Mouse (Mus musculus) heart, embryonic 15.5 days (tissue): ENCODE data around the gene Plekhh1. TPM values are rescaled to one million over a fixed set of nuclear protein-coding genes. Genes with fewer than 3 reads are reported as not detected.

ENCODE experiments used
- ATAC-seq: fragments of 200-750 bp; cut with Nextera tagmentation; replicated peaks from 2 replicates; pipeline ENCODE4 v1.8.0; 2017; ENCODE audit warnings: low read depth, moderate TSS enrichment; ENCODE audit not compliant: insufficient number of reproducible peaks, insufficient read depth, low FRiP score
- H3K27ac ChIP-seq: fragments of 300-500 bp; sonication (generic); 2 replicates; pipeline ENCODE4 v1.5.1; 2015; ENCODE audit warnings: mild to moderate bottlenecking, inconsistent platforms
- H3K27me3 ChIP-seq: fragments of 300-500 bp; sonication (generic); 2 replicates; pipeline ENCODE4 v1.6.1; 2015; ENCODE audit warnings: inconsistent platforms
- H3K36me3 ChIP-seq: fragments of 300-500 bp; sonication (generic); 2 replicates; pipeline ENCODE4 v1.6.1; 2015; ENCODE audit warnings: mild to moderate bottlenecking, inconsistent platforms
- H3K4me1 ChIP-seq: fragments of 300-500 bp; sonication (generic); replicated peaks from 2 replicates; pipeline ENCODE4 v1.6.1; 2015; ENCODE audit warnings: inconsistent platforms
- H3K4me2 ChIP-seq: fragments of 300-500 bp; sonication (generic); 2 replicates; pipeline ENCODE4 v1.6.1; 2015; ENCODE audit warnings: inconsistent platforms, mild to moderate bottlenecking, moderate library complexity
- H3K4me3 ChIP-seq: fragments of 300-500 bp; sonication (generic); 2 replicates; pipeline ENCODE4 v1.5.1; 2015; ENCODE audit warnings: mild to moderate bottlenecking, inconsistent platforms
- H3K9ac ChIP-seq: fragments of 300-500 bp; sonication (generic); 2 replicates; pipeline ENCODE4 v1.6.1; 2015; ENCODE audit warnings: mild to moderate bottlenecking, inconsistent platforms
- H3K9me3 ChIP-seq: fragments of 300-500 bp; sonication (generic); replicated peaks from 2 replicates; pipeline ENCODE4 v1.6.1; 2016; ENCODE audit warnings: inconsistent platforms
- WGBS: fragments of 180-500 bp; shearing (Covaris S2); methylation state at CpG from one replicate; pipeline ENCODE4 v1.1.7; 2015; ENCODE audit warnings: mixed read lengths; 5-methylcytosine and 5-hydroxymethylcytosine counted together
- polyA plus RNA-seq: library from polyadenylated mRNA; unstranded; fragments of >200 nt; fragmentation: Nextera tagmentation; extraction: Ambion mirVana; gene quantifications from 2 replicates; pipeline ENCODE4 v1.2.1, GENCODE M21; 2015

Gene Plekhh1
- polyA plus RNA-seq, 1 experiment from 2014 or later = 1.9 TPM

DNA sequence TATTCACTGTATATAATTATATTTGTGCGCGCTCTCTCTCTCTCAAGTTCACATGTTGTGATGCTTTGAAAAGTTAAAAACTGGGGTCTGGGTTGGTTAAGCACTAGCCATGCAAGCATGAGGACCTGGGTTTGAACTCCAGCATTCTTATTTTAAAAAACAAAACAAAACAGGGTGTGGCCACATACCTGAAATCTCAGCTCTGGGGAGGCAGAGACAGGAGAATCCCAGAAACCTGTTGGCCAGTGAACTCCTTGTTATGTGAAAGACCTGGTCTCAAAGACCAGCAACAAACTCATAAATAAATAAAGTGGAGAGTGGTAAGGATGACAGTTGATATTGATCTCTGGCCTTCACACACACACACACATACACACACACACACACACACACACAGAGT, 5.4 kb downstream of the Plekhh1 start:
- H3K4me1 ChIP-seq = peaks cover 4% of the 10 kb centered on the region; the same call in 1 of the 2 replicates
- H3K9ac ChIP-seq = no peak overlapping the region

DNA sequence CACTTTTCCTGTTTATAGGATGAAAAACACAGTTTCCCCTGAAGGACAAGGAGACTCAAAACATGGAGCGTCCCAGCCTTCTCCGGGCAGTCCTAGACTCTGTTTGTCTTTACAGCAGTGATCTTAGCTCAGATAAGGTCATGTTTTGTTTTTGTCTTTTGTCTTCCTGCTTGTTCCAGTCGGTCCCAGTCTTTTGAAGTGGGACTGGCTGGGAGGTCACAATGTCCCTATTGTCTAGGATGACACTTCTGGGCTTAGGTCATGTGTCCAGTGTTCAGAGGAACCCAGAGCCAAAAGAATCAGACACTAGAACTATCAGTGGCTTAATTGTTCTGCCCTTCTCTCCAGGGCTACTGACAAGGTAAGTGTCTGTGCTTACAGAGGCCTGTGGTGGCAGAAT, 6.4 kb downstream of the Plekhh1 start:
- Histone ChIP-seq H3K4me2 (no peak overlapping the region), H3K36me3 (no peaks in the 10 kb centered on the region), H3K27me3 (peaks cover 26% of the 10 kb centered on the region; the same call in 1 of the 2 replicates), H3K4me1 (no peaks in the 10 kb centered on the region), H3K9me3 (no peaks in the 10 kb centered on the region), H3K27ac (no peak overlapping the region), H3K9ac (no peak overlapping the region), H3K4me3 (no peak overlapping the region)
- ATAC-seq = no peak
- 55% methylated on average over 3 of the region's 3 CpGs for WGBS

More for the DNA sequence above, 5.4 kb downstream of the Plekhh1 start:
- H3K27me3 ChIP-seq = peaks cover 16% of the 10 kb centered on the region; the same call in 1 of the 2 replicates
- no peaks in the 10 kb centered on the region for H3K36me3 ChIP-seq
- no peak overlapping the region for H3K4me3 ChIP-seq
- H3K4me2 ChIP-seq = no peak overlapping the region
- no peak for ATAC-seq
- no peak overlapping the region for H3K27ac ChIP-seq
- WGBS = 97% methylated on average over 2 of the region's 2 CpGs
- H3K9me3 ChIP-seq = no peaks in the 10 kb centered on the region

DNA sequence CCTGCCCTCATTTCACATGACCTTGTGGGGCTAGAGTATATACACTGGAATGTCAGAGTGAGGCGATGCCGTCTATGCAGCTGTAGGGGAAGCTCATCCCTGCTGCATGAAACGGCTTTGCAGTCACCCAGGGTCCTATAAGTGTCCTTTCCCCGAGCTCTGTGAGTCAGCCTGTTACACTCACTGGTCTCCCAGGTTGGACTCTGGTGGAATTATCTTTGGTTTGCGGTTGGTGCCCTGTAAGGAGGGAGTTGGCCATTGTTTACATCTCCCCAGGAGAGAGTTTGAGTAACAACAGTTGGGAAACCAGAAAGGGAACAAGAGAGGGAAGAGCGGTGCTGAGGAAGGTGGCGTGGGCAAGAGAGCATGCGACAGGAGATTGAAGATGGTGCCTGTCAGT, 10.7 kb downstream of the Plekhh1 start:
- ATAC-seq = no peak

DNA sequence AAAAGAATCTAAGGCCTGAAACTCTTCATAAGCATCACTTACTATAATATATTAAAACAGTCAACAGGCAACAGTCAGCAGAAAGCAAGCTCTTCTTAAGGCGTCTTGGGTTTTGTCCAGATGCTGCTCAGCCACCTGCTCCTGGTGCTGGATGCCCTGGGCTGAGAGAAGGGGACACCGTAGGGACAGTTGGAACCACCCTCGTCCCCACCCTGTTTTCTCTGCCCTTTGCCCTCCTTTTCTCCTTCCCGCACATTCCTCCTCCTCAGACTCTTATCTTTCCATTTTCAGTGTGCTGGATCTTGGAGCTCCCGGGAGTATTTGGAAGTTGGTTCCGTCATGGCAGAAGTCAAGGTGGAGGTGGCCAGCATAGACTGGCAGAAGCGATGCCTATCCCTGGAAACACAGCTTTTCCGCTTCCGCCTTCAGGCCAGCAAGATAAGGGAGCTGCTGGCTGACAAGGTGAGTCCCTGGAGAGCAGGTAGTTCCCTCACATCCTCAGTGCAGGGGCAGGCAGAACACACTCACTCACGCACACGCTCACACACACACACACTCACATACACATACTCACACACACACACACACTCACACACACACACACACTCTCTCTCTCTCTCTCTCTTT, 11.4 kb downstream of the Plekhh1 start:
- H3K9me3 ChIP-seq = no peaks in the 10 kb centered on the region
- H3K27me3 ChIP-seq = peaks cover 44% of the 10 kb centered on the region
- H3K4me1 ChIP-seq = peaks cover 9% of the 10 kb centered on the region
- 83% methylated on average over 11 of the region's 11 CpGs for WGBS
- H3K27ac ChIP-seq = no peak overlapping the region
- no peak for ATAC-seq
- H3K4me3 ChIP-seq = no peak overlapping the region
- no peak overlapping the region for H3K9ac ChIP-seq
- H3K36me3 ChIP-seq = no peaks in the 10 kb centered on the region
- H3K4me2 ChIP-seq = no peak overlapping the region

More for the DNA sequence above, 10.7 kb downstream of the Plekhh1 start:
- no peak overlapping the region for H3K9ac ChIP-seq
- H3K4me1 ChIP-seq = peaks cover 5% of the 10 kb centered on the region
- no peaks in the 10 kb centered on the region for H3K9me3 ChIP-seq
- no peaks in the 10 kb centered on the region for H3K36me3 ChIP-seq
- no peak overlapping the region for H3K4me3 ChIP-seq
- peaks cover 45% of the 10 kb centered on the region for H3K27me3 ChIP-seq
- no peak overlapping the region for H3K4me2 ChIP-seq
- 70% methylated on average over 8 of the region's 8 CpGs for WGBS
- H3K27ac ChIP-seq = no peak overlapping the region

DNA sequence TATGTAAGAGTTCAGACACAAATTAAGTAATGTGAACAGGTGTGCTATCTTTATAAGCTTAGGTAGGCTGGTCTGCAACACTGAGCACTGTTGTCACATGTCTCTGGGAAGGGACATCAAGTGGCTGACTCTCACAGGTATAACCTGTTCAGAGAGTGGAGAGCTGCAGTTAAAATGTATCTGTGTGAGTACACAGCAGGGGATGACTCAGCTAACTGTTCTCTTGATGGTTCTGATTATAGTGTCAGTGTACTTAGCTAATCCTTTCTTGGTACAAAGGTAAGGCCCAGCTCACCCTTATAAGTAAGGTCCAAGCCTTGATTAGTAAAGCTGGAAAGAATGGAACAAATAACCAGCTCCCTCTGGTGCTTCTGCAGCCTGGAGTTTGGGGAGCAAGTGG, 12.5 kb downstream of the Plekhh1 start:
- no peak overlapping the region for H3K4me3 ChIP-seq
- H3K36me3 ChIP-seq = no peaks in the 10 kb centered on the region
- ATAC-seq = no peak
- peaks cover 12% of the 10 kb centered on the region for H3K4me1 ChIP-seq
- peaks cover 47% of the 10 kb centered on the region for H3K27me3 ChIP-seq
- H3K9me3 ChIP-seq = no peaks in the 10 kb centered on the region
- no peak overlapping the region for H3K27ac ChIP-seq
- H3K4me2 ChIP-seq = no peak overlapping the region
- H3K9ac ChIP-seq = no peak overlapping the region

DNA sequence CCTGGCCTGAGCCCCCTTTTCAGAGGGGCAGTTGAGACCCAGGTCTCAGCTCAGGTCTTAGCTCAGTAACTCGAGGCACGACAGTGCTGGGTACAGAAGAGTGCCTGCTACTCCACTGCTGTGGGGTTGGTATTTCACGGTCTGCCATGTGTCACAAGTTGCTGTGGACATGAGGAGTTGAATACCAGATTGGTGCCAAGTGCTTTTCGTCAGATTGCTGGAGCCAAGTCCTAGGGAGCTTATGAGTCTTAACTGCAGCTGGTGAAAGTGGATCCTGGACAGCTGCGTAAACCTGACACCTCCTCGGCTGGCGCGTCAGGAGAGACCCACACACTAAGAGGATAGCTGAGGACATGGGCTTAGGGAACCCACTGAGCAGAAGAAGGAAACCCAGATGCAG, 15.7 kb downstream of the Plekhh1 start:
- ATAC-seq = peak; percentile 80
- no peaks in the 10 kb centered on the region for H3K9me3 ChIP-seq
- H3K27me3 ChIP-seq = peaks cover 52% of the 10 kb centered on the region
- H3K9ac ChIP-seq = no peak overlapping the region
- H3K36me3 ChIP-seq = no peaks in the 10 kb centered on the region
- peaks cover 27% of the 10 kb centered on the region for H3K4me1 ChIP-seq
- no peak overlapping the region for H3K4me3 ChIP-seq
- H3K27ac ChIP-seq = peak overlapping the region; percentile 21; the same call in 1 of the 2 replicates
- WGBS = 28% methylated on average over 8 of the region's 8 CpGs
- H3K4me2 ChIP-seq = 0 out of 2 replicates have a peak overlapping the region, but pooled peaks have one; percentile 13

DNA sequence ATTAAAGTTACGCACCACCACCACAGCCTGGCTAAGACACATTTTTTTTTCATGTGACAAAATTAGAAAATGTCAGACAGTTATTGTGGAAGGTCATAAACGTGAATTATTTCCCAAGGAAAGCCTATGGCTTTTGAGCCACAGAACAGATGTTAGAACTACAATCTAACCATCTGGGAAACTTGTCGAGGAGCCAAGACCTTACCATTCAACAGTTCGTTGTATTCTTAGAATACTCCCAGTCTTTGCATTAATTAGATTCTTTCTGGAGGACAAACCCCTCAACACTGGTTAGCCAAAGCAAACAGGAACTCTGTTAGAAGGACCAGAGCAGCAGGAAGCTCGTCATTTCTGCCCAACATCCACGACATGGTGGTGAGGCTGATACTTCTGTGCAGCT, 17.2 kb downstream of the Plekhh1 start:
- Histone ChIP-seq H3K9ac (no peak overlapping the region), H3K4me1 (peaks cover 43% of the 10 kb centered on the region), H3K27me3 (peaks cover 42% of the 10 kb centered on the region), H3K36me3 (no peaks in the 10 kb centered on the region), H3K27ac (no peak overlapping the region), H3K4me3 (no peak overlapping the region), H3K4me2 (no peak overlapping the region), H3K9me3 (no peaks in the 10 kb centered on the region)
- no peak for ATAC-seq
- WGBS = 61% methylated on average over 6 of the region's 6 CpGs

DNA sequence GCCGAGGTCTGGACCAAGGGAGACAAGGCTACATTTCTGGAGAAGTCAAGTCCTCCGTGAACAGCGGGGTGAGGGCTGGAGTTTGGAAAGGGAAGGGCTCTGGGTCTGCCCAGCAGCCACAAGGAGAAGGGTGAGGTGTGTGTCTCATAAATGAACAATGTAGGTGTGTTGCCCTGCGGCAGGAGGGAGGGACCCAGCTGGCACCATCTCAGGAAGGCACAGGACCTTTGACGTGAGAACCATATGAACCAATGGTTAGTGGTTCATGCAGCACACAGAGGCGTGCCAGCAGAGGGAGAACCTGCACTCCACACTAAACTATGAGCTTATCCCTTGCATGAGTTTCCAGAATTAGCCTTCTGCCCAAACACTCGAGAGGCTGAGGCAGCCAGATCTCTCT, 18.2 kb downstream of the Plekhh1 start:
- H3K4me1 ChIP-seq = peaks cover 51% of the 10 kb centered on the region
- no peaks in the 10 kb centered on the region for H3K9me3 ChIP-seq
- no peaks in the 10 kb centered on the region for H3K36me3 ChIP-seq
- no peak overlapping the region for H3K27ac ChIP-seq
- no peak for ATAC-seq
- H3K27me3 ChIP-seq = peaks cover 33% of the 10 kb centered on the region
- no peak overlapping the region for H3K4me2 ChIP-seq
- no peak overlapping the region for H3K9ac ChIP-seq
- WGBS = 85% methylated on average over 7 of the region's 7 CpGs
- no peak overlapping the region for H3K4me3 ChIP-seq

DNA sequence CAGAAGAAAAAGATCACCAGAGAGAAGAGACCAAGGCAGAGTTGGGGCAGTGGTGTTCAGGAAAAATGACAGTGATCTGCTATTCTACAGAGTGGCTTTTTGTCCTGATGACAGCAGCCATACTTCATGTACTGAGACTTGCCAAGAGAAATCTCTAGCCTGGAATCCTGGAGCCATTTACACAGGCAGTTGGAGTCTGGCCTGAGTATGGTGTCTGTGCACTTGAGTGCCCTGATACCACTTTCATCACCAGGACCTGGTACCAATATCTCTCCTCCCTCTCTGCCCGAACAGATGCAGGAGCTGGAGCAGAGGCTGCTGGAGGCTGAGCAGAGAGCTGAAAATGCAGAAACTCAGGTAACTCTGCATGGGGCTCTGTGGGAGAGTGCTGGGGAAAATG, 19.9 kb downstream of the Plekhh1 start:
- Histone ChIP-seq H3K4me2 (no peak overlapping the region), H3K4me3 (no peak overlapping the region), H3K36me3 (no peaks in the 10 kb centered on the region), H3K9ac (no peak overlapping the region), H3K27me3 (peaks cover 24% of the 10 kb centered on the region), H3K27ac (peak overlapping the region; percentile 32; the same call in 1 of the 2 replicates), H3K9me3 (no peaks in the 10 kb centered on the region), H3K4me1 (peaks cover 55% of the 10 kb centered on the region)
- 28% methylated on average over 1 of the region's 1 CpGs for WGBS
- ATAC-seq = peak; percentile 63

DNA sequence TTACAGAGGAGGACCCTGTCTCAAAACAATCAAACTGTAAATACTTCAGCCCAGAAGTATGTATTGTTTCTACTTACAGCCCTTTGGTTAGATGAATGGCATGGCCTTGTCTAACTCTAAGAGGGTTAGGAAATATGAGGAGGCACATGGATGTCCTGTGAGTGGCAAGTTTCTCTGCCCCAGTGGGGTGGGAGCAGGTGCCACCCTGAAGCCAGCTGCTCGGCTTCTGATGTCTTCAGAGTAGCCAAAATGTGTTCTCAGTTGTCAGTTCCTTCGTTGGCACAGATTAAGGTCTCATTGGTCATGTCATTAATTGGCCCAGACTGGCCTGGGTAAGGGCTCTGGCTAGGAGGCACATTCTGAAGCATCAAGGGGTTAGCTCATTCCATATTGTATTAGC, 20.8 kb downstream of the Plekhh1 start:
- H3K4me3 ChIP-seq = no peak overlapping the region
- peaks cover 24% of the 10 kb centered on the region for H3K27me3 ChIP-seq
- H3K4me1 ChIP-seq = peaks cover 53% of the 10 kb centered on the region
- no peak overlapping the region for H3K27ac ChIP-seq
- H3K9ac ChIP-seq = no peak overlapping the region
- WGBS = 82% methylated on average over 2 of the region's 2 CpGs
- H3K4me2 ChIP-seq = no peak overlapping the region
- no peaks in the 10 kb centered on the region for H3K36me3 ChIP-seq
- no peaks in the 10 kb centered on the region for H3K9me3 ChIP-seq
- ATAC-seq = no peak

DNA sequence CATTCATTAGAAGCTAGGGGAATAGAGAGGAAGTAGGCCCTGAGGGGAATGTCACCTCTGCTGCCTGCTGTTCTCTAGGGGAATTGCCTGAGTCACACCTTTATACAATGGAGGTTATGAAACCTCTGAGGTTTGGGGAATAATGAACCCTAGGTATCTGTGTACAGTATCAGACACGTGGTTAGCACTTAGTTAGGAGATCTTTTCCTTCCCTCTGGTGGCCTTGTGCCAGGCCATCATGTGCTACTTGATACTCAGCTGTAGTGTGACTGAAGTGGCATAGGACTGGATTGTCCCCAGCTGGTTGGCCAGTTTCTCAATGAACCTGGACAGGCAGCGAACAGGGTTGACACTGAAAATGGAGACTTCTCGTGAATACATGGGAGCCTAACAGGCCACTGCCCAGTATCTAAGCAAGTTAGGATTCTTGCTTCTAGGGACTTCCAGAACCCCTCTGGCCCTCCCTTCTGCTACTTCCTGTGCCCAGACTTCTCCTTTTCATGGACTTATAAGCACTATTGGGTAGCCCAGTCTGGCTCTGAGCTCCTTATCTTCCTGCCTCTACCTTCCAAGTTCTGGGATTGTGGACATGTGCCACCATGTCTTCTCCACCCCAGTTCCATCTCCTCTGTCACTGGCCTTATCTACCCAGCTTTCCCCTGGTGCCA, 21.7 kb downstream of the Plekhh1 start:
- no peak for ATAC-seq
- 62% methylated on average over 3 of the region's 3 CpGs for WGBS
- H3K4me1 ChIP-seq = peaks cover 53% of the 10 kb centered on the region

DNA sequence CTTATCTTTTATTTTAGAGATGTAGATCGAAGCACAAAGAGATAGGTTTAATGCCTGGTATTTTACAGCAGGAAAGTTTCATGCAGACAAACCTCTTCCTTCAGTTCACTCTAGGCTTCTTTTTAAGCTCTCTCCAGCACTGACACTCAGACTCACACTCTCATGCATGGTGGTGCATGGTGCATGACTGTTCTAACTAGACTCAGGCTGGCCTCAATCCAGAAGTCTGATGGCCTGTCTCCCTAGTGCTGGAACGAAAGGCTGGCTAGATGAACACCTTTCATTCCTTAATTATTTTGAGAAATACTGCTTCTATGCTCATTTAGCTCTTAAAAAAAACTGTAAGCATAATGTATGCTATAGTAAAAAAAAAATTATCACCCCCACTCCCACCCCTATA, 23.1 kb downstream of the Plekhh1 start:
- H3K9me3 ChIP-seq = no peaks in the 10 kb centered on the region
- 75% methylated on average over 2 of the region's 2 CpGs for WGBS
- H3K9ac ChIP-seq = no peak overlapping the region
- H3K4me3 ChIP-seq = no peak overlapping the region
- H3K36me3 ChIP-seq = no peaks in the 10 kb centered on the region
- peaks cover 10% of the 10 kb centered on the region for H3K27me3 ChIP-seq
- H3K4me2 ChIP-seq = no peak overlapping the region
- H3K4me1 ChIP-seq = peaks cover 51% of the 10 kb centered on the region
- ATAC-seq = no peak
- no peak overlapping the region for H3K27ac ChIP-seq

More for the DNA sequence above, 21.7 kb downstream of the Plekhh1 start:
- H3K27ac ChIP-seq = no peak overlapping the region
- peaks cover 21% of the 10 kb centered on the region for H3K27me3 ChIP-seq
- no peaks in the 10 kb centered on the region for H3K9me3 ChIP-seq
- no peak overlapping the region for H3K9ac ChIP-seq
- H3K4me2 ChIP-seq = no peak overlapping the region
- no peaks in the 10 kb centered on the region for H3K36me3 ChIP-seq
- H3K4me3 ChIP-seq = no peak overlapping the region
